Mouse (Mus musculus): ENCODE measurements at regions not wholly inside any gene's neighbourhood (a gene's known extent, or its start where the extent isn't known, plus 50 kb on each side); places are given as distances from the start of the nearest gene placed in this dataset.

DNA sequence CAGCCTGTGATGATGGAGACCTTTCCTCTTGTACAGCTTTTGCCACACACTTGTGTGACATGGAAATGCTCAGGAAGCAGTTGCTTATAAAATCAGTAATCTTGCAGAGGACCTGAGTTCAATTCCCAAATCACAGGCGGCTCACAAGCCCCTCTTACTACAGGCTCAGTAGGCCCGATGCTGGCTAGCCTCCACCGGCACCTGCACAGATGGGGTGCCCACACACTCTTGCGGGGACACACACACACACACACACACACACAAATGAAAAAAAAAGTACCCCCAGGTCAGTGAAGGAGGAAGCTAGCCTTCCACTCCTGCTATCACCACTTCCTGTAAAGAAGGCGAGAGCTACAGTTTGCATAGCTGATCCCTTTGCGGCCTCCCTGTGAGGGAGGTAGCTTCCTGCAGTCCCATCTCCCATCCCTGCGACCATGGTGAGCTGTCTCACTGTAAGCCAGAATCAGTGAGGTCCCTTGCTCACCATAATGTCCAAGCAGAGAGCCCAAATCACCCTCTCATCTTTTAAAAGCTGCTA is 462.2 kb downstream of the Cd83 start:
- DNase-seq (ENCODE audit: low spot score) (no peak), ATAC-seq (ENCODE audit: low FRiP score, low TSS enrichment) (no peak)
- 84% methylated on average over 7 of the region's 7 CpGs for WGBS
- Histone ChIP-seq H3K4me1 (replicated peaks; ENCODE audit: control insufficient read depth, insufficient read depth) (no peaks in the 10 kb centered on the region), H3K4me2 (replicated peaks; ENCODE audit: low read depth) (no peak overlapping the region), H3K27ac (replicated peaks) (no peak overlapping the region), H3K4me3 (ENCODE audit: low read depth, low read length) (no peak overlapping the region), H3K9me3 (ENCODE audit: control insufficient read depth, low read length) (no peaks in the 10 kb centered on the region), H3K9ac (ENCODE audit: low read length) (no peak overlapping the region), H3K36me3 (ENCODE audit: control insufficient read depth, insufficient read depth, low read length) (no peaks in the 10 kb centered on the region), H3K27me3 (ENCODE audit: control insufficient read depth, insufficient read depth, low read length) (no peaks in the 10 kb centered on the region)
- TF ChIP-seq EP300 (optimal IDR thresholded peaks at IDR 0.05) (no peak), CTCF (IDR thresholded peaks at IDR 0.05; ENCODE audit: low read depth) (no peak)

DNA sequence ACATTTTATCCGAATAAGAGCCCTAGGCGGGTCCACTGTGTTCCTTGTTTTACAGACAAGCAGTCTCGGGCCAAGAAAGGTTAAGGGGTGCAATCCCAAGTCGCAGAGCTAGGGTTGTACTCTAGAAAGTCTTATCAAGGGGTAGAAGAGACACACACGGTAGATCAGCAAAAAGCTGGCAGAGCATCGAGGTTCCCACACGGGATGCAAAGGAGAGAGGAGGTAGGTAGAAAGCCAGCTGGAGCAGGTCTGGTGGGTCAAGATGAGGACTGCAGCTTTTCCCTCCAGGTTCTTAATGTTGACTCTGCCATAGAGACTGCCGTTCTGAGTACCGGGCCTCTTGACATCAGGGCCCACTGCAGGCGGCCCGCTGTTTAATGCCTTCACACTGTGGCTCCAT is 463.3 kb downstream of the Cd83 start:
- no peak for ATAC-seq (ENCODE audit: low FRiP score, low TSS enrichment)
- H3K27ac ChIP-seq (replicated peaks), result no peak overlapping the region
- no peak overlapping the region for H3K4me3 ChIP-seq (ENCODE audit: low read depth, low read length)
- no peak for TF ChIP-seq CTCF (IDR thresholded peaks at IDR 0.05; ENCODE audit: low read depth)
- no peak for TF ChIP-seq EP300 (optimal IDR thresholded peaks at IDR 0.05)
- no peaks in the 10 kb centered on the region for H3K27me3 ChIP-seq (ENCODE audit: control insufficient read depth, insufficient read depth, low read length)
- H3K36me3 ChIP-seq (ENCODE audit: control insufficient read depth, insufficient read depth, low read length), result no peaks in the 10 kb centered on the region
- no peak for DNase-seq (ENCODE audit: low spot score)
- no peak overlapping the region for H3K9ac ChIP-seq (ENCODE audit: low read length)
- H3K9me3 ChIP-seq (ENCODE audit: control insufficient read depth, low read length), result no peaks in the 10 kb centered on the region
- H3K4me2 ChIP-seq (replicated peaks; ENCODE audit: low read depth), result no peak overlapping the region
- WGBS, result 62% methylated on average over 11 of the region's 11 CpGs
- H3K4me1 ChIP-seq (replicated peaks; ENCODE audit: control insufficient read depth, insufficient read depth), result no peaks in the 10 kb centered on the region

DNA sequence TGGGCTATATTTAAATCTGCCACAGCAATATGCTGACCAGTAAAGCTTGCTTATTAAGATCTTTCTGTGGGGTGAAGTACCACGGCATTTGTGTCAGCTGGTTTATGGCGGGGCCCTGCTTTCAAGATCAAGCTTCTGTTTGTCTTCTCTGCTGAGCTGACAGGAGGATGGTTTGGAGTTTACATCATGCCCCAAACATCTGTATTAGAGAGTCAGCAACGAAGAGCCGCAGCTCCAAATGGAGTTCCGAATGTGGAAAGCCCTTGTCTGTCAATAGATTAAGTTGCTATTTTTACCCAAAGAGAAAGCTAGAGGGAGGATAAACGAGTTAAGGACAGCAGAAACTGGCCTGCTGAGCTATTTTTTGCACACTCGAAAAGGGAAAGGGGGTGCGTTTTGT is 463.8 kb downstream of the Cd83 start:
- no peak overlapping the region for H3K27ac ChIP-seq (replicated peaks)
- no peaks in the 10 kb centered on the region for H3K9me3 ChIP-seq (ENCODE audit: control insufficient read depth, low read length)
- no peak overlapping the region for H3K9ac ChIP-seq (ENCODE audit: low read length)
- no peak overlapping the region for H3K4me2 ChIP-seq (replicated peaks; ENCODE audit: low read depth)
- no peaks in the 10 kb centered on the region for H3K4me1 ChIP-seq (replicated peaks; ENCODE audit: control insufficient read depth, insufficient read depth)
- DNase-seq (ENCODE audit: low spot score) (no peak), ATAC-seq (ENCODE audit: low FRiP score, low TSS enrichment) (no peak; the same call in 1 of the 2 replicates)
- H3K4me3 ChIP-seq (ENCODE audit: low read depth, low read length), result no peak overlapping the region
- WGBS, result 15% methylated on average over 8 of the region's 8 CpGs
- TF ChIP-seq CTCF (IDR thresholded peaks at IDR 0.05; ENCODE audit: low read depth) (no peak), EP300 (optimal IDR thresholded peaks at IDR 0.05) (no peak)
- H3K36me3 ChIP-seq (ENCODE audit: control insufficient read depth, insufficient read depth, low read length), result no peaks in the 10 kb centered on the region
- H3K27me3 ChIP-seq (ENCODE audit: control insufficient read depth, insufficient read depth, low read length), result no peaks in the 10 kb centered on the region

DNA sequence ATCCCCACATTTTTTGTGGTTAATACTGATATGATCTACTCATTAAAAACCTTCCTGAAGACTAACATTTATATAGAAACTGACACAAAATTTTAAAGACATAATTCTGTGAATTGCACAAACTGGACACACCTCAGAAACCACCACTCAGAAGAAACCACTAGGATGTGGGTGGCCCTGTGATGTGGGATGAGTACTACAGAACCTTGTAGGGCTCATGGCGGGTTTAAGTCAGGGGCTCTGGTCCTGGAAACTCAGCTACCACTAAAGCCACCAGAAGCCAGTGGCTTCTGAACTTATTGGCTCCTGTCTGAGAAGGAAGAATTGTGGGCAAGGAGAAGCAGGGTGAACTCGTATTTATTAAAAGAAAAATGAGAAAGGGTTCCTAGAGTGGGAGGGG is 464.5 kb downstream of the Cd83 start:
- Histone ChIP-seq H3K4me1 (replicated peaks; ENCODE audit: control insufficient read depth, insufficient read depth) (no peaks in the 10 kb centered on the region), H3K4me2 (replicated peaks; ENCODE audit: low read depth) (no peak overlapping the region), H3K36me3 (ENCODE audit: control insufficient read depth, insufficient read depth, low read length) (no peaks in the 10 kb centered on the region), H3K9me3 (ENCODE audit: control insufficient read depth, low read length) (no peaks in the 10 kb centered on the region), H3K27ac (replicated peaks) (no peak overlapping the region), H3K4me3 (ENCODE audit: low read depth, low read length) (no peak overlapping the region), H3K27me3 (ENCODE audit: control insufficient read depth, insufficient read depth, low read length) (no peaks in the 10 kb centered on the region), H3K9ac (ENCODE audit: low read length) (no peak overlapping the region)
- DNase-seq (ENCODE audit: low spot score) (no peak), ATAC-seq (ENCODE audit: low FRiP score, low TSS enrichment) (no peak)
- 81% methylated on average over 2 of the region's 2 CpGs for WGBS
- TF ChIP-seq CTCF (IDR thresholded peaks at IDR 0.05; ENCODE audit: low read depth) (no peak), EP300 (optimal IDR thresholded peaks at IDR 0.05) (no peak)

DNA sequence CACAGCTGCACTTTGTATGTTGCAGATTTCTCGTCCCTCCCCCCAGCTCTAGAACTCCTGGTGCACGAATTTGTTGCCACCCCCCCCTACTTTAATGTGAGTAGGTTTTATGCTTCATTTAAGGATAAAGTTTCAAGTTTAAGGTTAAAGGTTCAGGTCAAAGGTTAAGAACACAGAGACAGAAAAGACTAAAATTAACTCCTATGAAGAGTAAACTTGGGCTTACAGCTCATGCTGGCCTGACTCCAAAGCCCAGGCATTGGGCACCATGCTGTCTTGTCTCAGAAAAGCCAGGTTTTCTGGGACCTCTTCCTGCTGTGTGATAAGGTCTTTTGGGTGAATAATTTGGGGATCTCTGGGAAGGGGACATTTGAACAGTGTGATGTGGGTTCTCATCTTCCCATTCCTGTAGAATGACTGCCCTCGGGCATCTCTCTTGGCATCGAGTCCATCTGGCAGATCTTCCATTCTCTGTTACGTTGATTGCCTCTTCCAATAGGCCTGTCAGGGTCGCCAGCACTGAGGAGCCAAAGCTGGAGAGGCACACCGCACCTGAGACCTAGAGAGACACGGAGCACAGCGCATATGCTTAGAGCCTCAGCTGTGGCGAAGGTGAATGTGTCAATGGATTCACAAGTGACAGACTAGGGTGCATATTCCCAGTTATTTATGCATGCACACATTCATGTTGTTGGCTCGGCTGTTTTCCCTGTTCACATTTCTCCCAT is 466.1 kb downstream of the Cd83 start:
- ATAC-seq (ENCODE audit: low FRiP score, low TSS enrichment), result no peak
- Histone ChIP-seq H3K27ac (replicated peaks) (no peak overlapping the region), H3K9ac (ENCODE audit: low read length) (no peak overlapping the region), H3K27me3 (ENCODE audit: control insufficient read depth, insufficient read depth, low read length) (no peaks in the 10 kb centered on the region), H3K4me2 (replicated peaks; ENCODE audit: low read depth) (no peak overlapping the region), H3K9me3 (ENCODE audit: control insufficient read depth, low read length) (no peaks in the 10 kb centered on the region), H3K4me3 (ENCODE audit: low read depth, low read length) (no peak overlapping the region), H3K4me1 (replicated peaks; ENCODE audit: control insufficient read depth, insufficient read depth) (no peaks in the 10 kb centered on the region), H3K36me3 (ENCODE audit: control insufficient read depth, insufficient read depth, low read length) (no peaks in the 10 kb centered on the region)
- no peak for DNase-seq (ENCODE audit: low spot score)
- 87% methylated on average over 11 of the region's 11 CpGs for WGBS
- TF ChIP-seq CTCF (IDR thresholded peaks at IDR 0.05; ENCODE audit: low read depth) (no peak), EP300 (optimal IDR thresholded peaks at IDR 0.05) (no peak)

DNA sequence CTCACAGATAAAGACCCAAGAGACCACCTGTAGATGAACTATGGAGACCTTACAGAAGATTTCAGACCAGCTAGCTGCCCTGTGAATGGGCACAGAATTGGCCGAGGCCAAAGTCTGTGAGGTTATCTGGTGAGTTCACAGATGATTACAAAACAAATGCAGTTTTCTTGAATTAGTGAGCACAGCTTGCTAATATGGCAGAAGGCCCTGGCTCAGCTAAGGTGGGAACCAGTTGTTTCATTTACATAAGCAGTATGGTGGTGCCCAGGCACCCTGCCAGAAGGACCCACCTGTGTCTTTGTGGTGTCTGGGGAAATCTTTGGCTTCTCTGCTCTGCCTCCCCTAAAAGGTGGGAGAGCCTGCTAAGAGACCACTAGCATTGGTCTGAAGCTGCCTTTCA is 466.9 kb downstream of the Cd83 start:
- Histone ChIP-seq H3K27ac (replicated peaks) (no peak overlapping the region), H3K9ac (ENCODE audit: low read length) (no peak overlapping the region), H3K4me3 (ENCODE audit: low read depth, low read length) (no peak overlapping the region), H3K4me1 (replicated peaks; ENCODE audit: control insufficient read depth, insufficient read depth) (no peaks in the 10 kb centered on the region), H3K4me2 (replicated peaks; ENCODE audit: low read depth) (no peak overlapping the region), H3K27me3 (ENCODE audit: control insufficient read depth, insufficient read depth, low read length) (no peaks in the 10 kb centered on the region), H3K36me3 (ENCODE audit: control insufficient read depth, insufficient read depth, low read length) (no peaks in the 10 kb centered on the region), H3K9me3 (ENCODE audit: control insufficient read depth, low read length) (no peaks in the 10 kb centered on the region)
- TF ChIP-seq EP300 (optimal IDR thresholded peaks at IDR 0.05) (no peak), CTCF (IDR thresholded peaks at IDR 0.05; ENCODE audit: low read depth) (no peak)
- DNase-seq (ENCODE audit: low spot score), result no peak
- 83% methylated on average over 1 of the region's 1 CpGs for WGBS
- ATAC-seq (ENCODE audit: low FRiP score, low TSS enrichment), result no peak

Measured in stomach, postnatal 0 days (tissue).